Mouse (Mus musculus) lung, postnatal 14 days (tissue): Measurements from ENCODE around the gene Trim40.

Experiments
- DNase-seq: peaks from one replicate; pipeline ENCODE4 v3.0.0; 2021

Trim40 gene

GRCm38 (mm10) chr17:36890073-36890903, at the start of gene Trim40:
TSS of gene Trim40 (minus strand) at chr17:36890123.
- no peak for DNase-seq

- DNase-seq: no peak
Observed at GRCm38 (mm10) chr17:36938056-36938455, 48.1 kb upstream of the Trim40 start.

- peak; percentile 64 for DNase-seq
Observed at GRCm38 (mm10) chr17:36931806-36932205, 41.9 kb upstream of the Trim40 start.

- DNase-seq: no peak
Observed at GRCm38 (mm10) chr17:36931130-36931529, 41.2 kb upstream of the Trim40 start.

- DNase-seq: no peak
Observed at GRCm38 (mm10) chr17:36930233-36930632, 40.3 kb upstream of the Trim40 start.

- DNase-seq: no peak
Observed at GRCm38 (mm10) chr17:36929236-36929932, 39.5 kb upstream of the Trim40 start.

GRCm38 (mm10) chr17:36927496-36928120, 37.7 kb upstream of the Trim40 start:
- DNase-seq: no peak

- DNase-seq: no peak
Observed at GRCm38 (mm10) chr17:36923491-36923890, 33.6 kb upstream of the Trim40 start.

GRCm38 (mm10) chr17:36922715-36923114, 32.8 kb upstream of the Trim40 start:
- no peak for DNase-seq

GRCm38 (mm10) chr17:36920239-36920638, 30.3 kb upstream of the Trim40 start:
- peak; percentile 17 for DNase-seq

GRCm38 (mm10) chr17:36915076-36915475, 25.2 kb upstream of the Trim40 start:
- peak; percentile 76 for DNase-seq

- DNase-seq: peak; percentile 89
Observed at GRCm38 (mm10) chr17:36914108-36914507, 24.2 kb upstream of the Trim40 start.

GRCm38 (mm10) chr17:36912031-36912430, 22.1 kb upstream of the Trim40 start:
- DNase-seq: no peak

- DNase-seq: no peak
Observed at GRCm38 (mm10) chr17:36909802-36910201, 19.9 kb upstream of the Trim40 start.

GRCm38 (mm10) chr17:36908235-36908634, 18.3 kb upstream of the Trim40 start:
- DNase-seq: no peak

GRCm38 (mm10) chr17:36903651-36904050, 13.7 kb upstream of the Trim40 start:
- no peak for DNase-seq

- DNase-seq: no peak
Observed at GRCm38 (mm10) chr17:36900691-36901090, 10.8 kb upstream of the Trim40 start.

- DNase-seq: no peak
Observed at GRCm38 (mm10) chr17:36900001-36900400, 10.1 kb upstream of the Trim40 start.

GRCm38 (mm10) chr17:36899376-36899775, 9.5 kb upstream of the Trim40 start:
- DNase-seq: no peak

GRCm38 (mm10) chr17:36897552-36898205, 7.8 kb upstream of the Trim40 start, which contains the start of gene Trim31:
TSS of gene Trim31 (plus strand) at chr17:36898118.
- DNase-seq: no peak

- no peak for DNase-seq
Observed at GRCm38 (mm10) chr17:36897065-36897464, 7.1 kb upstream of the Trim40 start.

GRCm38 (mm10) chr17:36896583-36896982, 6.7 kb upstream of the Trim40 start:
- peak; percentile 63 for DNase-seq

- no peak for DNase-seq
Observed at GRCm38 (mm10) chr17:36893387-36893786, 3.5 kb upstream of the Trim40 start.
